Mouse (Mus musculus): Measurements from ENCODE around the gene Mob3a.

Mob3a gene

DNA sequence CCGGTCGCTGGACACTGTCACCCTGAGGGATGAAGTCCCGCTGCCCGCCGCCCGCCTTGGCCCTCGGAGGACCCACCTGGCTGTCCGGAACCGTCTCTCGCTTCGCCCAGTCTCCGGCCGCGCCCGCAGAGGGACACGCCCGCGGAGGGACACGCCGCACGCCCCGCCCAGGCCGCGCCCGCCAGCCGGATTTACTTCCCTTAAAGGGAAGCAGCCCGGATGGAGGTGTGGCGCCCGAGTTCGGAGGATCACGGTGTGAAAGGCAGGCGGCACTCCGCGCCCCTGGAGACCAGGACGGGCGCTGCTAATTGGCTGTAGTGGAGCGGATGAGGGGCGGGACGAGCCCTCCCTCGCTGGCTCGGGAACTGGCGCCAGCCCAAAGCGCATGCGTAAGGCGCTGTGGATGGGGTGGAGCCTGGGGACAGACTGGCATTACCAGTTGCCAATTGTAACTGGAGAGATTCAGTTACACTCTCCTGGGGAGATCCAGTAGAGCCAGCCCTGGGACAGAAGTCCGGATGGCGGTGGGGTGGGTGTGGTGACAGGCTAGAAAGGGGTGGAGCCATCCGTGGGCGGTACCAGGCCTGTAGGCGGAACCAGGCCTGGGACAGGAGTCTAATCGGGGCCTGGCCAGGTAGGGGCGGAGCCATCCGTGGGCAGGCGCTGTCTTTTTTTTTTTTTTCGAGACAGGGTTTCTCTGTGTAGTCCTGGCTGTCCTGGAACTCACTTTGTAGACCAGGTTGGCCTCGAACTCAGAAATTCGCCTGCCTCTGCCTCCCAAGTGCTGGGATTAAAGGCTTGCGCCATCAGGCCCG, at the start of gene Mob3a, which contains the start of gene Izumo4:
Gene Mob3a, minus strand, starts transcription at position 257 of the 815 bp plus-strand sequence.
Gene Izumo4, plus strand, starts transcription at position 464 of the 815 bp plus-strand sequence.
- DNase-seq (ENCODE audit: low spot score in 2 of 2) = peak; percentile 99

DNA sequence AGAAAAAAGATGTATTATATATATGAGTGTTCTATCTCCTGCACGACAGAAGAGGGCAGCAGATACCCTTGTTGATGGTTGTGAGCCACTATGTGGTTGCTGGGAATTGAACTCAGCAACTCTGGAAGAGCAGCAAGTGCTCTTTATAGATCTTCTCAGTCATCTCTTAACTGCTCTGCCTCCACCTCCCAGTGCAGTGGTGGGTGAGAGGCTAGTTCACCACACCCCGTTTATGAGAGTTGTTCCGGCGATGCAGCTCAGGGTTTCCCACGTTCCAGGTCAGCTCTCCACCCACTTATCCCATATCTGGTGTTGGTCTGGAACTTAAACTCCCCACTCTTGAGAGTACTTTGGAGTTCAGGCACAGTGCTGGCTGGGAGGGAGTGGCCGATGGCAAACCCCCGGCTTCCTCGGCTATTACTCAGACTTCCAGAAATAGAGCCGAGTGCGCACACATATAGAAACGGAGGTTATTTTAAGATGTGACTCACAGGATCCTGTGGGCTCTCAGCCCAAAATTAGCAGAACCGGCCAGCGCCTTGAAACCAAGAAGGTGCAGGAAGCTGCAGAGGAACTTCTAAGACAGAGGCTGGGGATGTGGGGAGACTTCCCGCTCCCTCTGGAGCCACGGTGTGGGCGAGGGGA, 49.5 kb upstream of the Mob3a start:
- DNase-seq (ENCODE audit: low spot score in 2 of 2) = peak; percentile 65 to 77

DNA sequence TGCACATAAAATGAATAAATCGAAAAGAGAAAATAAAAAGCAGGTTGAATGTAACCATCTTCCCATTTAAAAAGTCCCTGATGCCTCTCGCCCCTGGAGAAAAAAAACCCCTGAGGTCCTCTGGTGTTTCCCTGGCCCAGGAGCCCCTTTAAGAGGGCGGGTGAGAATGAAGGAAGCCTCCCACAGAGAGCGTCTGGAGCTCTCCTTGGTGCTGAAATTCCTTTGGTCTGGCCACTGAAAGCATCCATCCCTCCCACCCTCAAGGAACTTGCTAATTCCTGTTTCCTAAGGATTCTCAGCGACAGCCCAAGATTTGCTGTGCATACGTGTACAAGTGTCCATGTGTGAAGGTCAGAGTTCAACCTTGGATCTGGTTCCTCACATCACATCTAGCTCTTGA, 46.8 kb upstream of the Mob3a start:
- DNase-seq (ENCODE audit: low spot score in 2 of 2) = no peak

DNA sequence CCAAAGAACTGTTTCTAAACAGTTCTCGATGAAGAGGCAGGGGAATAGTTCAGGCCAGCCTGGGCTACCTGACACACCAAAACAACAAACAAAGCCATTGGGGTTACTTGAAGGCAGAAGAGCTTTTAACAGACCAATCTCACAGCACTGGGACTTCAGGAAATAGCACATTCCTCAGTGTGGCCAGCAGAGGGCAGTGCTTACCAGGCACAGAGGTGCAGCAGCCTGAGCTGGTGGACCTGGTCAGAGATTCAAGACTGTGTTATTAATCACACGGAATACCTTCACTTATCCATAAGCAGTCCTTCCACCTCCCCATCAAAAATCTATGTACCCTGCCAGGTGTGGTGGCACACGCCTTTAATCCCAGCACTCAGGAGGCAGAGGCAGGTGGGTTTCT, 45.6 kb upstream of the Mob3a start:
- DNase-seq (ENCODE audit: low spot score in 2 of 2) = peak; percentile 76 to 87

DNA sequence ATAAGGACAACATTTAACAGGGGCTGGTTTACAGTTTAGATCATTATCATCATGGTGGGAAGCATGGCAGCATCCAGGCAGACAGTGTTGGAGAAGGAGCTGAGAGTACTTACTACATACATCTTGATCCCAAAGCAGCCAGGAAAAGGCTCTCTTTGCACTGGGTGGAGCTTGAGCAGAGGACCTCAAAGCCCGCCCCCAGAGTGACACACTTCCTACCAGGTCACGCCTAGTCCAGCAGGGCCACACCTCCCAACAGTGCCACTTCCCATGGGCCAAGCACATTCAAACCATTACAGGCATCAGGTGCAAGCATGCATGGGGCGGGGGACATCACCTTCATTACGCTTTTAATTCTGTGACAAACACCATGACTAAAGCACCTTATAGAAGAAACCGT, 42.5 kb upstream of the Mob3a start:
- DNase-seq (ENCODE audit: low spot score in 2 of 2) = no peak

DNA sequence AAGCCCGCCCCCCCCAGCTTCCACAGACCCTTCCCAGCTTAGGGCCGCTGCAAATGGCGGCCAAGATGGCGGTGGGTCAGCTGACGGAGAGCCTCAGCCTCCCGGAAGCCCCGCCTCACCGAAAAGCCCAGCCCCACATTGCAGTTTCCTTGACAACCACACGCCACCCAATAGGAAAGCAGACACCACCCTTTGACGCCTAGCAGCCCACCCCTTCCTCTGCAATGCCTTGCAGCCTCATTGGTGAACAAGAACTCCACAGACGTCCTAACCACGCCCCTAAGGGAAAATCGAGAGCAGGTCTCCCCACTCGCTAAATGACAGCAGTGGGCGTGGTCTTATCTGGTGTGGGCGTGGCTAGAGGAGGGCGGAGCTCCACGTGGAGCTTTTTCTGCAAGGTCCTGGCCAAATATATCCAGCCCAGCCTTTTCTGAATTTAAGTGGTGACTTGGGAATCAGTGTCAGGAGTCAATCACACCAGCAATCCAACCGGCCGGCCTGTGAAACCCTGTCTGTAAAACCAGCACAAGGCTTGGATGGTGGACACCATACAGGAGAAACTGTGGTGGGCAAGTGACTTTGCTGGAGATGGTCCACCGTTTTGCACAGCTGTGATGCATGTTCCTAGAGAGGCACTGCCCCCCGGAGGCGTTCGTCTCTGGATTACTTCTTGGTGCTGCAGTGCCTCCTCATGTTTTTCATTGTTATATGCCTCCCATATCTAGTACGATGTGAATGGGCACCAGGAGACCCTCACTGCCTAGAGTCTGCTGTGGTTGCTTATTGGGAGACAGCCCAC, 40.6 kb upstream of the Mob3a start, which contains the start of gene Ap3d1:
Gene Ap3d1, minus strand, starts transcription at position 85 of the 799 bp plus-strand sequence.
- peak; percentile 98 to 100 for DNase-seq (ENCODE audit: low spot score in 2 of 2)

DNA sequence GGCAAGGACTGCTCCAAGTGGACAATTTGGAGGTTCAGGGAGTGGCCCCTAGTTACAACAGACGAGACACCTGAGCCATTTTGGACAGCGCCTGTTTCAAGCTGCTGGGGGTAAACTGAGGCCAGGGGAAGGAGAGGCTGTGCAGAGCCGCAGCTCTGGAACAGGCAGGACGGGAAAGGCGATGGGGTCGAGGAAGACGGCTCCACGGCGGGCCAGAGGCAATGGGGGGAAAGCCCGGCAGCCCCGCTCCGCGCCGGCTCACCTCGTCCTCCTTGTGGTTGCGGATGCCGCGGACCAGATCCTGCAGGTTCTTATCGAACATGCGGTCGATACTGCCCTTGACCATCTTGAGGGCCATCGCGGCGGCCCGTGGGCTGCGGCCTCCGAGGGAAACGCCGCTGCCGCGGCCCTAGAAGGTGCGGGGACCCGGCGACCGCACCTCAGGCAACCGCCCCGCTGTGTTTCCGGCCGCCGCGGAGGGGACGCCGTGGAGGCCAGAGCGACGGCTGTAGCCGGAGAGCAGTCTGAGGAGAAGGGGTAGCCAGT, 39.9 kb upstream of the Mob3a start:
- DNase-seq (ENCODE audit: low spot score in 2 of 2) = peak in 1 of 2 experiments; percentile 53

DNA sequence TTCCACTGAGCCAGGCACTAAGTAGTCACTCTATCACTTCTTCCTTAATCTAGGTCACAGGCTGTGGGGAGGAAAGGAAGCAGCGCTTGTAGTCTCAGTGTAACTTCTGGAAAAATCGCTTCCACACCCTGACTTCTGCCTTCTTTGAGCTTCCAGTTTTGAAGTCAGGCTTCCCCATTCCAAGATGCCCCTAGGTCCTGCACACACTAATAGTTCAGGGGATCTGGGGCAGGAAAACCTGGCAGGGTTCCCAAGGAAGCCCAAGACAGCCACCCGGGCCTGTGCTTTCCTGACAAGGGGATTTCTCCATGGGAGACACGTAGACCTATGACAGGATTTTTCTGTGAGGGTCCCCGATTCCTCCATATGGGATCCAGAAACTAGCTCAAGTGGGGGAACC, 39.4 kb upstream of the Mob3a start:
- DNase-seq (ENCODE audit: low spot score in 2 of 2) = peak in 1 of 2 experiments; percentile 55

DNA sequence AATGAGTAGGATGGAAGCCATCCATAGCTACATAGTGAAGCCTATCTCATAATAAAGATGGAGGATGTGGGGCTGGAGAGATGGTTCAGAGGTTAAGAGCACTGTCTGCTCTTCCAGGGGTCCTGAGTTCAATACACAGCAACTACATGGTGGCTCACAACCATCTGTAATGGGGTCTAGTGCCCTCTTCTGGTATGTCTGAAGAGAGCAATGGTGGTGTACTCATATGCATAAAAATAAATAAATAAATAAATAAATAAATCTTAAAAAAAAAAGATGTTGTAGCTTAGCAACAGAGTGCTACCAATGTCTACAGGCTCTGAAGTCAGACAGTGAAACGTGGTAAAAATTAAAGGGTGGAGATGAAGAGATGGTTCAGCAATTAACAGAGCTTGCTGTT, 36.9 kb upstream of the Mob3a start:
- DNase-seq (ENCODE audit: low spot score in 2 of 2) = no peak

DNA sequence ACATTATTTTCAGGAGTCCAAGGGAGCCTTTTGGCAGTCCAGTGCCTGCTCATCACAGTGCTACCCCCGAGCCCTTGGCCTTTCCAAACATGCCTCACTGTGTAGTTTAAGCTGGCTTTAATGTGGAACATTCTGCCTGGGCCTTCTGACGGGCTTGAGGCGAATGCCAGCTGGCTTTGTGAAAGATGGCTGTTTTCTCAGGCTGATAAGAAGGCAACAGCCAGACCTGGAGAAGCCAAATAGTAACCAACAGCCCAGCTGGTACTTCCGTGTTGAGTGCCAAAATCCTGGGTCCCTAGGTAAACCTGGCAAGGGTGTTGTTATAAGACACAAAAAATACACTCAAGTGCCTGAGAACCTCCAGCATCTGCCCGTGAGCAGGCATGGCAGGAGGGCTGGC, 35.0 kb upstream of the Mob3a start:
- no peak for DNase-seq (ENCODE audit: low spot score in 2 of 2)

DNA sequence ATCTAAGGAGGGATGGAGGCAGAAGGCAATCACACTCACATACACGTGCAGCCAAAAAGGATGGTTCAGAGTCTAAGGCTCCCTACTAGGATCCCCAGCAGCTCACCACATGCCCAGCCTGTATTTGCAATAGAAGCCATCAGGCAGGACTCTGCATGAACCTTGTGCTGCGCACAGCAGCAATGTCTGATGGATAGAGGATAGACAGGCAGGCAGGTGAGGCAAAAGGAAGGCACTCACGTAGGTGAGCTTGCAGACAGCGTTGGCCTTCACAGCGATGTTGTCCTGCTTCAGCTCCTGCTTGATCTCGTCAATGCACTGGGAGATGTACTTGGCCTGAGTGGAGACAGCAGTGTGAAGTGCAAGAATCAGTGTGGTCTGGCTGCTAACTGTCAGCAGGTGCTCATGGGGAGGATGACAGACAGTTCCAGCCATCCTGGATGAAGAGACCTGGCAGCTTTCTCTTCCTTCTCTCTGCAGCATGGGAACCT, 30.9 kb upstream of the Mob3a start:
- no peak for DNase-seq (ENCODE audit: low spot score in 2 of 2)

DNA sequence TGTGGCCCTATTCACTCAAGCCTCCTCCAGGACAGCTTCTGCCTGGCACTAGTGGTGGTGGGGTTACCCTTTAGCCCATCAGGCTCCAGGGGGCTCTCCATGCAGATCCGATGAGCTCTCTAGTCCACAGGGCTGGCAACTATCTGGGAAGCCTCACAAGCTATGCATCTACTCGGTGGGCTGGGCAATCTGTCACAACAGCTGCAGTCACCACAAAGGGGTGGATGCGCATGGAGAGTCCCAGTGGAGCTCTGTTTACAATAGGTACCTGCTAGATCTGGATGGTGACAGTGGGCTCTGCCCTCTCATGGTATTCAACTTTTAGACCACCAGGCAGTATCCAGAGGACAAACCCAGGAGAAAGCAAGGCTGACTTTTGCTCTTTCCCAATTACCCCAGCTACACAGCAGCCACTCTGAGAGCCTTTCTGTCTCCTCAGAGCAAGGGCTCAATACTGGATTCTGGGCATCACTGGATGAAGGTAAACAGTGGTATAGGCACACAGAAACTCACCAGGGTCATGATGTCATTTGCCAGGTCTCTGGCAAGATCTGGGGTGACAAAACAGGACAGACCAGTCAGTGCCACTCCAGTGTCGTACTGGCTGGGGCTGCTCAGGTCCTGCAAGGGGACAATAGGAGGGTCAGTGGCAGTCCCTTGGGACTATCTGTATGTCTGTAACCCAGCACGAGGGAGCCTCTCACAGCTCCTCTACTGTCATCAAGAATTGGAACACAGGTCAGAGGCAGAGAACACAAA, 25.8 kb upstream of the Mob3a start:
- DNase-seq (ENCODE audit: low spot score in 2 of 2) = no peak

DNA sequence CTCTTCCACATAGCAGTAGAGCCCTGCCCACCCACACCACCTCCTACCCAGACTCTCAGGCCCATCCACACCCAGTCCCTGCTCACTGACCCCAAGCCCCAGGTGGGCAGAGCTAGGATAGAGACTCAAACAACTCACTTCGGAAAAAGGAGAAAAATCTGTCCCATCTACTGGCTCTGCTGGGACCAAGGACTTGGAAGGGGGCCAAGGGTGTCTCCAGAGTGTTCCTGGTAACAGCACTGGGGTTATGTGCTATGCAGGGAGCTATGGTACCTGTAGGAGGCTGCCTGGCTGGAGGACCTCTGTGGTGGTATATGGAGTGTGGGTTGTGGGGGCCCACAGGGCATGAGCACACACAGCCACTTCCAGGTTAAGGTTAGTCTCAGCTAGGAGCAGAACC, 15.5 kb upstream of the Mob3a start:
- no peak for DNase-seq (ENCODE audit: low spot score in 2 of 2)

DNA sequence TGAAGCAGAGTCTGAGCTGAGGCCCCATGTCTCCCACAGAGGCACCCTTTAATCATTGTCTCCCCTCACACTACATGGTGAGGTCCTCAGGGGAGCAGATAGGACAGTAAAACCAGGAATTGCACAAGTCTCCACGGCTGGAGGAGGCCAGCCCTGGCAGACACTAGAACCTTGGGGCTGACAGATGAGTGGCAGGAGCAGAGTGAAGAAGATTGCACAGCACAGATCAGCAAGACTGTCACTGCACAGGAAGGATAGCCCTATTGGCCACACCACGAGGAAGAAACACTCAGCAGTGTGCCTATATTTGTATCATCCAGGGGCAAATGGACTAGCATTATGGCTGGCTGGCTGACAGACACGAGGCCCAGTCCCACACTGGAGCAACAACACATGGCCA, 9.1 kb upstream of the Mob3a start:
- DNase-seq (ENCODE audit: low spot score in 2 of 2) = no peak

DNA sequence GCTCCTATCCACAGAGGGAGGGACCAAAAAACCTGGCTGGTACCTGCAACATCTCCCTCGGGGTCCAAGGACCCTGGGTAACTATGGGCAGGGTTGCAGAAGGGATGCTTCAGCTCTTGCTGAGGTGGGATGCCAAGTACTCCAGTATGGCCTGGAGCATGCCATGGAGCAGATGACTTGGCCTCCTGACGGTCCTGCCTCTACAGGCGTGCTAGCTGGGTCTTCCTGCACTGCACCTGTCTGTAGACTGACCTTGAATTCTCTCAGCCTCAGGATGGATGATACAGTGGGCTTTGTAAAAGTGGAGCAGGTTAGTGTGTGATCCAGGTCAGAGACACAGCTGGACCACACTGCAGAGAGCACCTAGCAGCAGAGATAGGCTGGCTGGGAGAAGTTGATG, 3.7 kb upstream of the Mob3a start:
- no peak for DNase-seq (ENCODE audit: low spot score in 2 of 2)

DNA sequence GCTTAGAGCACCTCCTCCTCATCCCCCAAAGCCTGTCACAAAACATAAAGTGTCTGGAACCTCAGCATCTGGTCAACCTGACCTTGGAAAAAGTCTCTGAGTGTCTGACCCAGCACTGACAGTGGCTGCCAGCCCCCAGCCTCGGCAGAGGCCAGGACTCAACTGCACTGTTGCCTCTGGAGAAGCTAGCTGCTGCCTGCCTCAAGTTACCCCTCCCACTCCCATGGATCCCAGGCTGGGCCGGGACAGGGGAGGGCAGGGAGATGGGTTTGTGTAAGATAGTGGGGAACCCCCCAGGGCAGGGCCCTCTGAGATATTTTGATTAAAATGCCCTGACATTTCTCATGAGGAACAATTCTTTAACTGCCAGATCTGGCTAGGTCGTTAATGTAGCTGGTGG, 3.3 kb upstream of the Mob3a start:
- DNase-seq (ENCODE audit: low spot score in 2 of 2) = no peak

DNA sequence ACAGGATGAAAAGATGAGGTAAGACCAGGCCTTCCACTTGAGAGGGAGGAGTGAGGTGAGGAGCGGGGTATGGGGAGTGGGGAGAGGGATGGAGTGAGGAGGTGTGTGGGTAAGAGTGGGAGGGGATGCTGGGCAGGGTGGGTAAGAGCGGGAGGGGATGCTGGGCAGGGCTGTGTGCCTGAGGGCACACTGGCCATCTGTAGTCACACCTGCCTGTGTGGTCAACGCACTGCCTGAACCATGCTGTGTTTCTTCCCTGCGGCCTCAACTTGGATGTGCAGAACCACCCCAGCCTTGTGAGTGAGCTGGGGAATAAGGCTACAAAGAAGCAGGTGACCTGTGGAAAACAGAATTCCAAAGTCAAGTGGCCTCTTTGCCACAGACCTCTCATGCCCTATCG, 2.6 kb upstream of the Mob3a start:
- no peak for DNase-seq (ENCODE audit: low spot score in 2 of 2)

DNA sequence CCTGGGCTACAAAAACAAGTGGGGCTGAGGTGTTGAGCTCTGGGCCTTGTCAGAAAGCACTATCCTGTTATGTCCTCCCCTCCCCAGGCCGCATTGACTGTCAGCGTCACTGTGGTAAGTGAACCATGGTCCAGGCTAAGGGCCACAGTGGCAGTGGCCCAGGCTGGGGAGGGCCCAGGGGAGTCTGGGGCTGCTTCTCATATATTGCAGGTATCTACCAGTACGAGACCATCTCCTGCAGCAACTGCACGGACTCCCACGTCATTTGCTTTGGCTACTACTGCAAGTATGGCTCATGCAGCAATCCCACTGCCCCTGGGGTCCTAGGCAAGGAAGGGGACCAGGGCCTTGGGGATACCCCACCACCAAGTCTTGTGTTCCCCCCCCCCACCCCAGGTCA, 1.9 kb upstream of the Mob3a start:
- no peak for DNase-seq (ENCODE audit: low spot score in 2 of 2)

DNA sequence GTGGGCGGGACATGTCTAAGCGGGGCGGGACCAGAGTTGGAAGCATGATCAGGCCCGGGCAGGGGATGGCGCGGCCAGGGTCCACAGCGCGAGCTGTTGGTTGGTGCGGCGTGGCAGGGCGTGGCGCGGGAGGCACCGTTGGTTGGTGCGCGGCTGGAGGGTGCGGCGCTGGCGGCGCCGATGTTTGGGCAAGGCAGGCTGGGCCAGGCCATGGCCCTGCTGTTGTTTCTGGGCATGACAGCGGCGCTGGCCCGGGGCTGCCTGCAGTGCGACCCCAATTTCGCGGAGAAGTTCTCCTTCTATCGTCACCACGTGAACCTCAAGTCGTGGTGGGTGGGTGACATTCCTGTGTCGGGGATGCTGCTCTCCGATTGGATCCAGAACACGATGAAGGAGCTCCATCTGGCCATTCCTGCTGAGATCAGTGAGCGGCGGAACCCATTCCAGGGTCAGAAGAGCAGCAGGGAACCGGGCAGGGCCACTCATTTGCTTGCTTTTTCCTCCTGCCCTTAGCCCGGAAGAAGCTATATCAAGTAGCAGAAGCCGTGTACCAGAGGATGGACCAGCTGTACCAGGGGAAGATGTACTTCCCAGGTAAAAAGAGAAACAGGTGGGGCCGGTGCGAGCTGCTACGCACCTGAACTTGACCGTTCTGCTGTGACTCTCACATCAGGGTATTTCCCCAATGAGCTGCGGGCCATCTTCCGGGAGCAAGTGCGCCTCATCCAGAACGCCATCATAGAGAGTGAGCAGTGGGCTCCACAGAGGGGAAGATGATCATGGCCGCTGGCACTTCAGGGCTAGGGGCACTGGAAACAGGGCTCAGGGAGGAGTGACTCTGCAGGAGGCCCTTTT, 986 bp upstream of the Mob3a start:
- DNase-seq (ENCODE audit: low spot score in 2 of 2) = peak; percentile 97

DNA sequence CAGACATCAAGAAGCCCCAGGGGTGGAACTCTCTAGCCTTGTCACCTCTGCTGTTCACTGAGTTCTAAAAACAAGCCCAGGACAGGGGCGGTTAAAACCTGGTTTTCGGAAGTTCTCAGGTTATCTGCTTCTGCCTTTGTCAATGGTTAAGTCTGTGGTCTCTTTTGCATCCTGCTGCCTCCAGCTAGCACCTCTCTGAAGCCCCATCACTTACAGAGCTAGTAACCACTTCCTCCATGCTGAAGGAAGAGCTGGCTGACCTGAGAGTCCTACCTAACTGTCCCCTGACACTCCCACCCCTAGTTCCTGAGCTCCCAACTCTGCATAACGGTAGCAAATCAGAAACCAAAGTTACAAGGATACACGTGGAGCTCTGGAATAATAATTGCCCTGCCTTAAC, 1.0 kb downstream of the Mob3a start:
- DNase-seq (ENCODE audit: low spot score in 2 of 2) = no peak
